In the genomic region with DNA sequence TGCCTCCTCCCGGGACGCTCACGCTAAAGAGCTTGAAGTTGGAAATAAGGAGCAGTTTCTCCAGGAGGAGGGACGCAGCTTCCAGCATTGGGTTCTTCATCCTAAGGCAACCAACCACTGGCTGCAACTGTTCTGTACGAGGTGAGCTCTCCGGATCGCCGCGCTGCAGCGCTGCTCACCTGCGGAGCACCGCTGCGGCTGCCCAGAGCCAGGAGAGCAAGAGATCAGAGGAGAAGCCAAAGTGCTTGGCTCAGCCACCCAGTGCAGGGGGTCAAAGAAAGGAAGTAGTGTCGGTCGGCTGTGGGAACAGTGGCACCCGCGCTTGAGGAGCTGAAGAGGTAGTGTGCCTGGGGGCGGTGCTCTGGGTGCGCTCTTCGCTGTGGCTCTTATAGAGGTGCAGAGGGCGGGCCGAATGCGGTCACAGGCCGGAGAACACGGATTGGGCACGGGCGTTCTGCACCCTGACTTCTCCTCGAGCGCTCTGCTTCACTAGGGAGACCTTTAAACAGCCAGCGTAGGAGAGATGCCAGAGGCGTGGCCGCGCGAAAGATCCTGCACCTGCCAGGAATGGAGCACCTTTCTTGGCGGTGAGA, we compare ENCODE assay signal across 8 mouse cellular contexts. TPM values are rescaled to one million over a fixed set of nuclear protein-coding genes. Genes with fewer than 3 reads are reported as not detected.
A peak's percentile ranks its signal among the peaks of the same experiment; 100 is the strongest.
DNase-seq lines count a peak whose midpoint lies in the region; ATAC-seq and TF ChIP-seq lines count a peak whose summit lies in the region.

A gene (minus strand): TSS at position 361 of the 593 bp plus-strand sequence.

- H3K36me3 ChIP-seq in heart, adult 2 months (ENCODE audit: control insufficient read depth, insufficient read depth, low read length): no peaks in the 10 kb centered on the region
- H3K36me3 ChIP-seq in embryonic facial prominence, embryonic 10.5 days (replicated peaks): no peaks in the 10 kb centered on the region
- no peaks in the 10 kb centered on the region for H3K36me3 ChIP-seq in hindbrain, embryonic 12.5 days
- no peaks in the 10 kb centered on the region for H3K36me3 ChIP-seq in limb, embryonic 13.5 days
- no peaks in the 10 kb centered on the region for H3K36me3 ChIP-seq in midbrain, embryonic 14.5 days (ENCODE audit: control insufficient read depth, insufficient read depth, low read length)

- WGBS in heart, adult 2 months: 2% methylated on average over 35 of the region's 35 CpGs
- under 1% methylated on average over 35 of the region's 35 CpGs for WGBS in embryonic facial prominence, embryonic 10.5 days
- WGBS in hindbrain, embryonic 12.5 days: 2% methylated on average over 35 of the region's 35 CpGs
- WGBS in limb, embryonic 13.5 days: 2% methylated on average over 35 of the region's 35 CpGs
- WGBS in midbrain, embryonic 14.5 days: 1% methylated on average over 35 of the region's 35 CpGs

- peak in 1 of 2 experiments; percentile 8 for DNase-seq in heart, adult 2 months
- no peak for DNase-seq in heart, adult 9 months (ENCODE audit: low spot score in 2 of 2)
- peak; percentile 43 for DNase-seq in embryonic facial prominence, embryonic 10.5 days (ENCODE audit: low spot score)
- DNase-seq in midbrain, embryonic 14.5 days: no peak
- DNase-seq in left cerebral cortex, postnatal 4 days: no peak
- DNase-seq in gastrocnemius, postnatal 4 days (ENCODE audit: low spot score in 2 of 2): no peak

- no peak within 1 kb of the TSS for H3K27ac ChIP-seq in heart, adult 2 months
- no peak within 1 kb of the TSS for H3K27ac ChIP-seq in embryonic facial prominence, embryonic 10.5 days (replicated peaks)
- H3K27ac ChIP-seq in hindbrain, embryonic 12.5 days: no peak within 1 kb of the TSS
- H3K27ac ChIP-seq in limb, embryonic 13.5 days: no peak within 1 kb of the TSS
- no peak within 1 kb of the TSS for H3K27ac ChIP-seq in midbrain, embryonic 14.5 days (replicated peaks; ENCODE audit: low read depth, low read length)

- no peak within 1 kb of the TSS for H3K9ac ChIP-seq in heart, adult 2 months (ENCODE audit: low read depth, low read length)
- peak within 1 kb of the TSS; percentile 43 for H3K9ac ChIP-seq in hindbrain, embryonic 12.5 days
- H3K9ac ChIP-seq in limb, embryonic 13.5 days: 0 out of 2 replicates have a peak within 1 kb of the TSS, but pooled peaks have one; percentile 31
- peak within 1 kb of the TSS; percentile 47 for H3K9ac ChIP-seq in midbrain, embryonic 14.5 days (replicated peaks; ENCODE audit: low read length)

- no peaks in the 10 kb centered on the region for H3K79me2 ChIP-seq in heart, adult 2 months (replicated peaks; ENCODE audit: control insufficient read depth, insufficient read depth, low read length)

- peak; percentile 71 for ATAC-seq in hindbrain, embryonic 12.5 days (ENCODE audit: low FRiP score)
- ATAC-seq in limb, embryonic 13.5 days (ENCODE audit: low FRiP score, low read depth): no peak
- peak; percentile 66; the same call in 1 of the 2 replicates for ATAC-seq in midbrain, embryonic 14.5 days (ENCODE audit: low FRiP score, low TSS enrichment)

- peak within 1 kb of the TSS; percentile 35 for H3K4me3 ChIP-seq in heart, adult 2 months
- peak within 1 kb of the TSS; percentile 60 for H3K4me3 ChIP-seq in embryonic facial prominence, embryonic 10.5 days
- H3K4me3 ChIP-seq in hindbrain, embryonic 12.5 days: peak within 1 kb of the TSS; percentile 49
- H3K4me3 ChIP-seq in limb, embryonic 13.5 days: peak within 1 kb of the TSS; percentile 47
- peak within 1 kb of the TSS; percentile 53 for H3K4me3 ChIP-seq in midbrain, embryonic 14.5 days (replicated peaks; ENCODE audit: low read depth, low read length)

- TF ChIP-seq EP300 in heart, adult 2 months (IDR thresholded peaks at IDR 0.05; ENCODE audit: insufficient read depth, low read depth, low read length): no peak

- intact Hi-C loops in heart, adult 2 months (cut with DNase I): no loop called here
- intact Hi-C loops in left cerebral cortex, postnatal 4 days (cut with DNase I): no loop called here

- H3K4me1 ChIP-seq in heart, adult 2 months (ENCODE audit: control insufficient read depth, insufficient read depth, low read length): no peaks in the 10 kb centered on the region
- peaks cover 16% of the 10 kb centered on the region for H3K4me1 ChIP-seq in embryonic facial prominence, embryonic 10.5 days
- peaks cover 14% of the 10 kb centered on the region for H3K4me1 ChIP-seq in hindbrain, embryonic 12.5 days
- H3K4me1 ChIP-seq in limb, embryonic 13.5 days: peaks cover 16% of the 10 kb centered on the region
- peaks cover 13% of the 10 kb centered on the region for H3K4me1 ChIP-seq in midbrain, embryonic 14.5 days (ENCODE audit: control insufficient read depth, insufficient read depth, low read length)

- no peaks in the 10 kb centered on the region for H3K9me3 ChIP-seq in embryonic facial prominence, embryonic 10.5 days
- H3K9me3 ChIP-seq in hindbrain, embryonic 12.5 days (replicated peaks): no peaks in the 10 kb centered on the region
- H3K9me3 ChIP-seq in limb, embryonic 13.5 days: no peaks in the 10 kb centered on the region
- no peaks in the 10 kb centered on the region; the same call in 1 of the 2 replicates for H3K9me3 ChIP-seq in midbrain, embryonic 14.5 days (ENCODE audit: control insufficient read depth, low read length)

- no peak for TF ChIP-seq CTCF in heart, adult 2 months (IDR thresholded peaks at IDR 0.05)

- H3K27me3 ChIP-seq in heart, adult 2 months (ENCODE audit: control insufficient read depth, insufficient read depth, low read length): peaks cover 4% of the 10 kb centered on the region; the same call in 1 of the 2 replicates
- H3K27me3 ChIP-seq in embryonic facial prominence, embryonic 10.5 days (replicated peaks; ENCODE audit: low read depth, poor library complexity, severe bottlenecking): peaks cover 45% of the 10 kb centered on the region
- H3K27me3 ChIP-seq in hindbrain, embryonic 12.5 days: peaks cover 38% of the 10 kb centered on the region
- peaks cover 39% of the 10 kb centered on the region for H3K27me3 ChIP-seq in limb, embryonic 13.5 days
- H3K27me3 ChIP-seq in midbrain, embryonic 14.5 days (ENCODE audit: control insufficient read depth, insufficient read depth, low read length): peaks cover 19% of the 10 kb centered on the region

- H3K4me2 ChIP-seq in hindbrain, embryonic 12.5 days (replicated peaks): peak within 1 kb of the TSS; percentile 98
- peak within 1 kb of the TSS; percentile 87 for H3K4me2 ChIP-seq in limb, embryonic 13.5 days (replicated peaks)
- peak within 1 kb of the TSS; percentile 98 for H3K4me2 ChIP-seq in midbrain, embryonic 14.5 days (ENCODE audit: low read length)

- no peak for TF ChIP-seq POLR2A in heart, adult 2 months (IDR thresholded peaks at IDR 0.05; ENCODE audit: insufficient read depth, low read depth, low read length)

RNA-seq across cellular contexts. Expression of the gene that starts here (rescaled TPM):
- under 1 TPM; 0.09 to 0.23 TPM for total RNA-seq in heart, adult 2 months (2021)
- polyA plus RNA-seq in heart, adult 2 months (2012; rRNA removed): 0.49 and 1.2 TPM in 2 replicates
- polyA plus RNA-seq in embryonic facial prominence, embryonic 10.5 days (2016; fragmentation: Nextera tagmentation; extraction: Ambion mirVana): 0.05 TPM in 2 replicates
- 0.04 and 0.10 TPM in 2 replicates for polyA plus RNA-seq in hindbrain, embryonic 12.5 days (2016; fragmentation: Nextera tagmentation; extraction: Ambion mirVana)
- 0.40 and 0.62 TPM in 2 replicates for polyA plus RNA-seq in limb, embryonic 13.5 days (2015; fragmentation: Nextera tagmentation; extraction: Ambion mirVana)
- polyA plus RNA-seq in midbrain, embryonic 14.5 days (2014; fragmentation: Nextera tagmentation; extraction: Ambion mirVana): 0.05 and 0.43 TPM in 2 replicates
- under 1 TPM; 0.16 to 0.32 TPM for total RNA-seq in left cerebral cortex, postnatal 4 days (2021)
- total RNA-seq in gastrocnemius, postnatal 4 days (2021): under 1 TPM; 0.15 to 0.18 TPM

Comparison
In these comparisons a context has a peak if more than half of its experiments do, and no peak if none do; other contexts are left out.
1. Peak in DNase-seq and H3K4me3 ChIP-seq in embryonic facial prominence, embryonic 10.5 days; RNA of the gene not detected or under 1 TPM.
2. Peak in ATAC-seq, H3K4me3 ChIP-seq, H3K9ac ChIP-seq and H3K4me2 ChIP-seq in hindbrain, embryonic 12.5 days; RNA of the gene not detected or under 1 TPM.
3. Peak in ATAC-seq, H3K4me3 ChIP-seq, H3K9ac ChIP-seq and H3K4me2 ChIP-seq in midbrain, embryonic 14.5 days; RNA of the gene not detected or under 1 TPM.